Mouse (Mus musculus) kidney, embryonic 14.5 days (tissue): ENCODE data around the gene Alkal2. TPM values are rescaled to one million over a fixed set of nuclear protein-coding genes. Genes with fewer than 3 reads are reported as not detected.

ENCODE experiments used
- ATAC-seq: fragments of 200-750 bp; cut with Nextera tagmentation; 2 replicates; pipeline ENCODE4 v1.8.0; 2017; ENCODE audit warnings: moderate number of reproducible peaks, mild to moderate bottlenecking, moderate TSS enrichment, moderate library complexity; ENCODE audit not compliant: low FRiP score, low TSS enrichment
- H3K27ac ChIP-seq: fragments of 300-500 bp; sonication (generic); 2 replicates; pipeline ENCODE4 v1.5.1; 2014; ENCODE audit warnings: low read depth, mild to moderate bottlenecking, low read length, moderate library complexity, mixed read lengths
- H3K27me3 ChIP-seq: fragments of 300-500 bp; sonication (generic); 2 replicates; pipeline ENCODE4 v1.6.1; 2014; ENCODE audit warnings: mild to moderate bottlenecking, low read length; ENCODE audit not compliant: control insufficient read depth, insufficient read depth
- H3K36me3 ChIP-seq: fragments of 300-500 bp; sonication (generic); 2 replicates; pipeline ENCODE4 v1.6.1; 2014; ENCODE audit warnings: low read length, mixed read lengths; ENCODE audit not compliant: control insufficient read depth, insufficient read depth
- H3K4me1 ChIP-seq: fragments of 300-500 bp; sonication (generic); 2 replicates; pipeline ENCODE4 v1.6.1; 2014; ENCODE audit warnings: low read length, mixed read lengths; ENCODE audit not compliant: control insufficient read depth, insufficient read depth
- H3K4me2 ChIP-seq: fragments of 300-500 bp; sonication (generic); replicated peaks from 2 replicates; pipeline ENCODE4 v1.6.1; 2014; ENCODE audit warnings: low read depth, mild to moderate bottlenecking, low read length
- H3K4me3 ChIP-seq: fragments of 300-500 bp; sonication (generic); 2 replicates; pipeline ENCODE4 v1.5.1; 2014; ENCODE audit warnings: mild to moderate bottlenecking, low read length
- H3K9ac ChIP-seq: fragments of 300-500 bp; sonication (generic); 2 replicates; pipeline ENCODE4 v1.6.1; 2014; ENCODE audit warnings: low read depth, mild to moderate bottlenecking, low read length, moderate library complexity
- H3K9me3 ChIP-seq: fragments of 300-500 bp; sonication (generic); 2 replicates; pipeline ENCODE4 v1.6.1; 2016; ENCODE audit warnings: low read length; ENCODE audit not compliant: control insufficient read depth
- WGBS: fragments of 180-500 bp; shearing (Covaris S2); extraction: QIAGEN DNeasy Blood & Tissue Kit; methylation state at CpG from one replicate; pipeline ENCODE4 v1.1.7; 2014; 5-methylcytosine and 5-hydroxymethylcytosine counted together
- polyA plus RNA-seq: library from polyadenylated mRNA; unstranded; fragments of >200 nt; fragmentation: Nextera tagmentation; extraction: Ambion mirVana; gene quantifications from 2 replicates; pipeline ENCODE4 v1.2.1, GENCODE M21; 2014

Gene Alkal2
- 0.15 and 0.27 TPM in 2 replicates for polyA plus RNA-seq

- peak; percentile 75; the same call in 1 of the 2 replicates for ATAC-seq
- Histone ChIP-seq H3K9me3 (no peaks in the 10 kb centered on the region), H3K4me3 (peak within 1 kb of the TSS; percentile 54), H3K4me2 (peak within 1 kb of the TSS; percentile 97), H3K4me1 (peaks cover 10% of the 10 kb centered on the region; the same call in 1 of the 2 replicates), H3K9ac (peak within 1 kb of the TSS; percentile 42; the same call in 1 of the 2 replicates), H3K27ac (no peak within 1 kb of the TSS), H3K36me3 (no peaks in the 10 kb centered on the region), H3K27me3 (peaks cover 40% of the 10 kb centered on the region)
- 1% methylated on average over 56 of the region's 58 CpGs for WGBS
These were observed at the start of gene Alkal2 for GRCm38 (mm10) chr12:30883986-30884621. Gene Alkal2, plus strand, starts transcription at chr12:30884322.

DNA sequence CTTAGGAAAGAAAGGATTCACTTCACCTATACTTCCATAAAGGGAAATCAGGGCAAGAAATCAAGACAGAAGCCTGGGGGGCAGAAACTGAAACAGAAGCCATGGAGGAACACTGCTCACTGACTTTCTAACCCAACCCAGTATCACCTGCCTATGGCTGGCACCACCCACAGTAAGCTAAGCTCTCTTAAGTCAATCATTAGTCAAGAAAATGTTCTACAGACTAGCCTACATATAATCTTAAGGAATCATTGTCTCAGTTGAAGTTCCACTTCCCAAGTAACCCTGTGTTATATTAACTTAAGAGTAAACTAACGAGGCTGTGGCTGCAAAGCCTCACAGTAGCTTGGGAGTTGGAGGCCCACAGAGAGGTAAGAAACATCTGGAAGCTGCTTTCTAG lies 35.6 kb upstream of the Alkal2 start:
- 53% methylated on average over 1 of the region's 1 CpGs for WGBS
- no peaks in the 10 kb centered on the region for H3K27me3 ChIP-seq
- no peak overlapping the region for H3K4me3 ChIP-seq
- no peak overlapping the region for H3K4me2 ChIP-seq
- H3K4me1 ChIP-seq = no peaks in the 10 kb centered on the region
- no peaks in the 10 kb centered on the region for H3K9me3 ChIP-seq
- ATAC-seq = peak; percentile 71; the same call in 1 of the 2 replicates
- no peaks in the 10 kb centered on the region for H3K36me3 ChIP-seq
- no peak overlapping the region for H3K9ac ChIP-seq
- H3K27ac ChIP-seq = no peak overlapping the region

DNA sequence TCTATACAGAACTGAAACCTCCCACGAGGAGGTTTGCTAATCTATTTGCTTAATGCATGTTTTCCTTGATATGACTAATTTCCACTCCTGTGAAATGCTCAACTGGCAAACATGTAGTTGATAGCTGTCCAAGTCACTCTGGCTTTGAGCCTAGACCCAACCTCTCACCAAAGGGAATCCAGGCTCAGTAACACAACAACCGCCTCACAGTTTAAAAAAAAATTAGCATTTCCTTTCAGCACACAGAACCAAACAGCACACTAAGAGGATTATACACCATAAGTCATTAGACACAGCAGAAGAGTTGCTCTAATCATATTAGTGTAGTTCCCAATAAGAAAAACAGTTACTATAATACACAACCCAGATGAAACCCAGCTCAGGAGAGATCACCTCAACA lies 33.2 kb upstream of the Alkal2 start:
- Histone ChIP-seq H3K9ac (no peak overlapping the region), H3K4me1 (no peaks in the 10 kb centered on the region), H3K27me3 (no peaks in the 10 kb centered on the region), H3K9me3 (no peaks in the 10 kb centered on the region), H3K4me3 (no peak overlapping the region), H3K36me3 (no peaks in the 10 kb centered on the region), H3K4me2 (no peak overlapping the region), H3K27ac (no peak overlapping the region)
- WGBS = 70% methylated on average over 2 of the region's 2 CpGs
- ATAC-seq = no peak

GRCm38 (mm10) chr12:30851871-30852270 lies 32.3 kb upstream of the Alkal2 start:
- H3K4me2 ChIP-seq = no peak overlapping the region
- WGBS = 92% methylated on average over 6 of the region's 6 CpGs
- H3K27me3 ChIP-seq = no peaks in the 10 kb centered on the region
- no peak overlapping the region for H3K4me3 ChIP-seq
- no peak overlapping the region for H3K27ac ChIP-seq
- H3K36me3 ChIP-seq = no peaks in the 10 kb centered on the region
- no peaks in the 10 kb centered on the region for H3K9me3 ChIP-seq
- ATAC-seq = no peak
- no peaks in the 10 kb centered on the region for H3K4me1 ChIP-seq
- no peak overlapping the region for H3K9ac ChIP-seq

GRCm38 (mm10) chr12:30855442-30856159 lies 28.5 kb upstream of the Alkal2 start:
- Histone ChIP-seq H3K9me3 (no peaks in the 10 kb centered on the region), H3K4me3 (no peak overlapping the region), H3K27ac (no peak overlapping the region), H3K27me3 (no peaks in the 10 kb centered on the region), H3K4me2 (no peak overlapping the region), H3K9ac (no peak overlapping the region), H3K36me3 (no peaks in the 10 kb centered on the region), H3K4me1 (no peaks in the 10 kb centered on the region)
- ATAC-seq = no peak
- WGBS = 80% methylated on average over 6 of the region's 6 CpGs

GRCm38 (mm10) chr12:30856172-30856571 lies 27.9 kb upstream of the Alkal2 start:
- no peaks in the 10 kb centered on the region for H3K36me3 ChIP-seq
- no peak overlapping the region for H3K4me3 ChIP-seq
- WGBS = 85% methylated on average over 5 of the region's 5 CpGs
- no peak overlapping the region for H3K27ac ChIP-seq
- ATAC-seq = no peak
- H3K4me1 ChIP-seq = no peaks in the 10 kb centered on the region
- no peak overlapping the region for H3K9ac ChIP-seq
- H3K4me2 ChIP-seq = no peak overlapping the region
- H3K9me3 ChIP-seq = no peaks in the 10 kb centered on the region
- no peaks in the 10 kb centered on the region for H3K27me3 ChIP-seq

- Histone ChIP-seq H3K27ac (no peak overlapping the region), H3K36me3 (no peaks in the 10 kb centered on the region), H3K4me3 (no peak overlapping the region), H3K9ac (no peak overlapping the region), H3K4me2 (no peak overlapping the region), H3K9me3 (no peaks in the 10 kb centered on the region), H3K4me1 (no peaks in the 10 kb centered on the region), H3K27me3 (no peaks in the 10 kb centered on the region)
- ATAC-seq = no peak
- WGBS = 65% methylated on average over 2 of the region's 2 CpGs
These were observed 19.8 kb upstream of the Alkal2 start for GRCm38 (mm10) chr12:30864347-30864746.

DNA sequence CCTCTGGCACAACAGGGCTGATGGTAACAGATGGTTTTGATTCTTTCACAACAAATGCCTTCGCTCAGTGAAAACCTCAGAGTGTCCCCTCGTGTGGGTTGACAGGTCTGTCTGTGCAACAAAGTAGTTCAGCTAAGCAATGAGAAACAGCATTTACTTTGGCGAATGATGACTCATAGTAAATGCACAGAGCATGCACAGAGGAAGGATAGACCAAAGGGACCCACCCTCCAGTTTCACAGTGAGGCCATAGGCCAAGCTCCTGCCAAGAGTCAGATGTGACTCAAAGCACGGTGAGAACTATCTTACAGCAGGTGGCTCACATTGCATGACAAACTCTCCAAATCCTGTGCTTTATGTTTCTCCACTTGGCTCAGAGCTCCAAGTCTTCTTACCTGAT lies 18.3 kb upstream of the Alkal2 start:
- no peaks in the 10 kb centered on the region for H3K4me1 ChIP-seq
- no peaks in the 10 kb centered on the region for H3K36me3 ChIP-seq
- 74% methylated on average over 4 of the region's 4 CpGs for WGBS
- no peak for ATAC-seq
- H3K4me3 ChIP-seq = no peak overlapping the region
- no peak overlapping the region for H3K9ac ChIP-seq
- H3K27ac ChIP-seq = no peak overlapping the region
- no peaks in the 10 kb centered on the region for H3K9me3 ChIP-seq
- H3K27me3 ChIP-seq = no peaks in the 10 kb centered on the region
- no peak overlapping the region for H3K4me2 ChIP-seq

DNA sequence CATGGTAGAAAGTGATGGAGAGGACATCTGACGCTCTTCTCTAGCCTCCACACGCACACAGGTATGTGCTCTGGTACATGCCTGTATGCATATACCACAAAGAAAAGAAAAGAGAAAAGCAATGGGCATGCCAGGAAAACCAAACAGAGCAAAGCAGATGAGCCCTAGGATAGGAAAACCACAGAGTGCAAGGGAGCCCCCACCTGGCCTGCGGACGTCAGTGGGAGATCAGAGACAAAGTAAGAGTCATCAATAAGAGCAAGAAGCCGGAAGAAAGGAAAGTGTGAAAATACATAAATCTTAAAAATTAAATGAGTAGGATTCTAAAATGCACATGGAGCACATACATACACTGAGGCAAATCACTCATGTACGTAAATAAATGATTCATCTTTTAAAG lies 4.7 kb upstream of the Alkal2 start:
- Histone ChIP-seq H3K27me3 (peaks cover 23% of the 10 kb centered on the region), H3K27ac (no peak overlapping the region), H3K4me3 (no peak overlapping the region), H3K4me1 (peaks cover 5% of the 10 kb centered on the region; the same call in 1 of the 2 replicates), H3K9ac (no peak overlapping the region), H3K9me3 (no peaks in the 10 kb centered on the region), H3K4me2 (no peak overlapping the region), H3K36me3 (no peaks in the 10 kb centered on the region)
- no peak for ATAC-seq
- WGBS = 72% methylated on average over 6 of the region's 6 CpGs
